Comparison of ENCODE assay signal across 17 mouse cellular contexts in genomic region chr15:90343771-90344170, GRCm38 (mm10).
A peak's percentile ranks its signal among the peaks of the same experiment; 100 is the strongest.
DNase-seq lines count a peak whose midpoint lies in the region; ATAC-seq and TF ChIP-seq lines count a peak whose summit lies in the region.
"Had no signal": no experiment of that assay in that cellular context is flagged by ENCODE, and none has a peak within 500 bp of the region (broad histone marks: within the 10 kb centered on the region; RNA-seq: fewer than 3 reads in every experiment).

No protein-coding gene starts in this region.

- TF ChIP-seq CTCF in Patski (IDR thresholded peaks at IDR 0.05) = no peak

- CTCF ChIA-PET in Patski (lab: Charles Lee) = interaction anchor here (3.5 kb wide), 1 partner anchor 10 kb away, joined by 14 read pairs; no protein-coding TSS in a partner anchor

- no peak overlapping the region for H3K27ac ChIP-seq in kidney, embryonic 15.5 days
- H3K27ac ChIP-seq: embryonic facial prominence, embryonic 12.5 days; forebrain, embryonic 15.5 days; heart, adult 2 months; hindbrain, embryonic 10.5 days; hindbrain, embryonic 14.5 days had no signal

- in situ Hi-C loops in Patski (cut with MboI; ENCODE audit: low pct_unique_long_range_greater_than_20kb) = no loop called here

- no peaks in the 10 kb centered on the region for H3K27me3 ChIP-seq in Patski
- no peaks in the 10 kb centered on the region for H3K27me3 ChIP-seq in kidney, embryonic 15.5 days
- H3K27me3 ChIP-seq: embryonic facial prominence, embryonic 12.5 days; forebrain, embryonic 15.5 days; heart, embryonic 12.5 days had no signal

- H3K4me3 ChIP-seq in kidney, embryonic 15.5 days (replicated peaks) = no peak overlapping the region
- H3K4me3 ChIP-seq: embryonic facial prominence, embryonic 12.5 days; forebrain, embryonic 15.5 days; heart, adult 2 months; heart, embryonic 12.5 days; hindbrain, embryonic 10.5 days had no signal

- POLR2A ChIA-PET in Patski (lab: Charles Lee) = no interaction called here

- ATAC-seq in Patski = no peak
- ATAC-seq in kidney, embryonic 15.5 days (replicated peaks; ENCODE audit: low FRiP score) = peak; percentile 56; the same call in 1 of the 2 replicates
- ATAC-seq: forebrain, embryonic 15.5 days had no signal

- H3K9ac ChIP-seq in kidney, embryonic 15.5 days = no peak overlapping the region
- H3K9ac ChIP-seq: embryonic facial prominence, embryonic 12.5 days; forebrain, embryonic 15.5 days; heart, embryonic 12.5 days; hindbrain, embryonic 14.5 days had no signal

- H3K4me2 ChIP-seq in kidney, embryonic 15.5 days = no peak overlapping the region
- H3K4me2 ChIP-seq: embryonic facial prominence, embryonic 12.5 days; forebrain, embryonic 15.5 days; heart, embryonic 12.5 days; hindbrain, embryonic 14.5 days had no signal

- H3K4me1 ChIP-seq in kidney, embryonic 15.5 days = 0 out of 2 replicates have a peak, but pooled peaks cover 4% of the 10 kb centered on the region
- H3K4me1 ChIP-seq: embryonic facial prominence, embryonic 12.5 days had no signal

- H3K9me3 ChIP-seq in kidney, embryonic 15.5 days (replicated peaks) = no peaks in the 10 kb centered on the region
- H3K9me3 ChIP-seq: embryonic facial prominence, embryonic 12.5 days; forebrain, embryonic 15.5 days had no signal

- DNase-seq in kidney, adult 9 months = peak; percentile 83
- no peak for DNase-seq in kidney, postnatal 10 days
- DNase-seq in Patski (ENCODE audit: low read depth, low spot score) = peak; percentile 31
- DNase-seq in kidney, postnatal 25 days = peak; percentile 10 to 41
- no peak for DNase-seq in adrenal gland, adult 18-20 months (ENCODE audit: low spot score in 2 of 2)
- DNase-seq: adrenal gland, postnatal 10 days; cerebellum, adult 11-12 months; cerebellum, adult 9-10 months; cerebellum, postnatal 25 days; gastrocnemius, postnatal 10 days; heart, adult 2 months had no signal

- H3K36me3 ChIP-seq in kidney, embryonic 15.5 days = no peaks in the 10 kb centered on the region
- H3K36me3 ChIP-seq: embryonic facial prominence, embryonic 12.5 days; forebrain, embryonic 15.5 days; heart, embryonic 12.5 days; hindbrain, embryonic 10.5 days had no signal

- 40% methylated on average over 1 of the region's 1 CpGs for WGBS in kidney, embryonic 15.5 days

Comparison
In these comparisons a context has a peak if more than half of its experiments do, and no peak if none do; other contexts are left out.
1. DNase-seq: peak in kidney, adult 9 months (single experiment), Patski (single experiment) and kidney, postnatal 25 days (2 of 2); none in kidney, postnatal 10 days (single experiment) and adrenal gland, adult 18-20 months (0 of 2).